Mouse (Mus musculus) monocyte, adult 5-6 weeks (primary cell): ENCODE measurements around the gene Zscan26. TPM values are rescaled to one million over a fixed set of nuclear protein-coding genes. Genes with fewer than 3 reads are reported as not detected.

Experiments used
- ATAC-seq: fragments of 153-309, 156-312 bp; replicated peaks from 2 replicates; pipeline ENCODE4 v1.8.0; 2017; ENCODE audit warnings: mild to moderate bottlenecking; ENCODE audit not compliant: low TSS enrichment, insufficient number of reproducible peaks, severe bottlenecking, poor library complexity, low FRiP score
- total RNA-seq: library from RNA; stranded (forward); fragments of 200-1000, 200-491, 200-594 nt; gene quantifications from 3 replicates; pipeline ENCODE4 v1.2.3, GENCODE M21; 2017

Gene Zscan26
- total RNA-seq, 1 experiment from 2014 or later: 36.4 TPM

GRCm38 (mm10) chr13:21440503-21441206 lies 12.9 kb downstream of the Zscan26 start, which contains the start of gene Pgbd1:
TSS of gene Pgbd1 (minus strand) at chr13:21441058.
- ATAC-seq: peak; percentile 43

DNA sequence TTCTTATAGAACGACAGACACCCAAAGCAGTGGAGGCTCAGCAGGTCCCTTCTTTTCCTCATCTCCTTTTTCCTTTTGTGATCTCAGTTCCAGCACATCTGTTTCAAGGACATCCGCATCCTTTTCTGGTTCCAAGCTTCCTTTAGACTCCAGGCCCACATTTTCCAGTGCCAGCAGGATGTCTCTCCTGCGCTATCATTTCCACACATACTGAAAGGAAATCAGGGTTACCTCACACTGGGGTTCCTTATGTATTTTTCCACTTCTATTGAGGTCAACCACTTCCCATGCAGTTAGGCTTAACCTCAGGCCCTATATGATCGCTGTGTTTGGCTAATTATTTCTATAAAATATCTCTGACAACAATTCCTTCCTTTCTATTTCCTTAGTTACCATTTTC lies 18.1 kb downstream of the Zscan26 start:
- no peak for ATAC-seq

- no peak for ATAC-seq
These were observed 25.9 kb downstream of the Zscan26 start for GRCm38 (mm10) chr13:21427631-21428030.

- ATAC-seq: no peak
These were observed 30.2 kb downstream of the Zscan26 start for GRCm38 (mm10) chr13:21423301-21423700.

GRCm38 (mm10) chr13:21418865-21419264 lies 34.7 kb downstream of the Zscan26 start:
- ATAC-seq: no peak

DNA sequence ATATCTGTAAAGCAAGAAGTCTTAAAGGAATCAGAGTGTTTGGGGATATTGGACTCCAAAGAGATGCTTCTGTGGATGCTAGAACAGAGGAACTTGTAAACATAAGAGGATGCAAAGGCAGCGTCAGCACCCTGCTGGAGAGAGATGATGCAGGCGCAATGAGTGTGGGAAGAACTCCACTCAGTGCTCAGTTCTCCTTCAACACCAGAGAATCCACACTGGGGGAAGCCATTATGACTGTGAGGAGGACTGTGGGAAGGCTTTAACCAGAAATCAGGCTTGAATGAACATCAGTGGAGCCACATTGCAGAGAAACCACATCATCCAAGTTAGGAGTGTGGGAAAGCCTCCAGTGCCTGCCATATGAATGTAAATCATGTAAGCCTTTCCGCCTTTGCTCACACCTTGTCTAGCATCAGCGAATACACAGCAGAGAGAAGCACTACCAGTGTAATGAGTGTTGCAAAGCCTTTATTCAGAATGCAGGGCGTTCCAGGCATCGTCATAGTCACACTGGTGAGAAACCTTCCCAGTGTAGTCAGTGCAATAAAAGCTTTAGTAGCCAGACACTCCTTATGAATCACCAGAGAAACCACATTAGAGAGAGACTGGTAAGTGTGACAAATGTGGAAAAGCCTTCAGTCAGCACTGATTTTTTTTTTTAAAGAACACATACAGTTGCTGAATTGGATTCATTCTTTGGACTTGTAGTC lies 36.1 kb downstream of the Zscan26 start:
- ATAC-seq: no peak

- ATAC-seq: no peak
These were observed 37.8 kb downstream of the Zscan26 start for GRCm38 (mm10) chr13:21415750-21416149.

- ATAC-seq: no peak
These were observed 38.3 kb downstream of the Zscan26 start for GRCm38 (mm10) chr13:21415266-21415665.

GRCm38 (mm10) chr13:21414231-21415212 lies 39.0 kb downstream of the Zscan26 start:
- no peak for ATAC-seq

DNA sequence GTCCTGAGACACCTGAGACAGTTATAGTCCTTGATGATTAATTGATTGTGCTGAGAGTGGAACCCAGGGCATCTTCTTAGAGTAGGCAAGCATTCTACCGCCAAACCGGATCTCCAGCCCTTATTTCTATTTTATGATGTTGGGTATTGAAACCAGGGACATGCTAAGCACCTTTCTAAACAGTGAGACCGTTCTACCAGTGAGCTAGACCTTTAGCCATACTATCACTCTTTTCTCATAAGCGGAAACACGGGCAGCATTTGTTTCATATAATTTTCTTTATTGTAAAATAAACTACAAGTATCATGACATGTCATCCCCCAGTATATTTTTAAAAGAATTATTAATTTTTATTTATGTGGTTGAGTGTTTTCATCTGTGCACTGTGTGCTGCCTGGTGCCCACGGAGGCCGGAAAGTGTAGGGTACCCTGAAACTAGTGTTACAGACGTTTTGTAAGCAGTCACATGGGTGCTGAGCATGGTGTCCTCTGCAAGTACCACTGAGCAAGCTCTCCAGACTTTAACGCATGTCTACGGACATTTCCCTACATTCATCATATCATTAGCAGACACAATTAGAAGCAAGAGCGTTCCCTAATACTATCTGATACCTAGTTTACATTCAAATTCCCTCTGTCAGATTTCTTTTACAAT lies 44.6 kb downstream of the Zscan26 start:
- 0 out of 2 replicates have a peak, but pooled peaks have one; percentile 17 for ATAC-seq

GRCm38 (mm10) chr13:21407969-21408804 lies 45.3 kb downstream of the Zscan26 start:
- ATAC-seq: peak; percentile 82

GRCm38 (mm10) chr13:21407341-21407740 lies 46.2 kb downstream of the Zscan26 start:
- no peak for ATAC-seq

GRCm38 (mm10) chr13:21402848-21403247 lies 50.7 kb downstream of the Zscan26 start:
- no peak for ATAC-seq

DNA sequence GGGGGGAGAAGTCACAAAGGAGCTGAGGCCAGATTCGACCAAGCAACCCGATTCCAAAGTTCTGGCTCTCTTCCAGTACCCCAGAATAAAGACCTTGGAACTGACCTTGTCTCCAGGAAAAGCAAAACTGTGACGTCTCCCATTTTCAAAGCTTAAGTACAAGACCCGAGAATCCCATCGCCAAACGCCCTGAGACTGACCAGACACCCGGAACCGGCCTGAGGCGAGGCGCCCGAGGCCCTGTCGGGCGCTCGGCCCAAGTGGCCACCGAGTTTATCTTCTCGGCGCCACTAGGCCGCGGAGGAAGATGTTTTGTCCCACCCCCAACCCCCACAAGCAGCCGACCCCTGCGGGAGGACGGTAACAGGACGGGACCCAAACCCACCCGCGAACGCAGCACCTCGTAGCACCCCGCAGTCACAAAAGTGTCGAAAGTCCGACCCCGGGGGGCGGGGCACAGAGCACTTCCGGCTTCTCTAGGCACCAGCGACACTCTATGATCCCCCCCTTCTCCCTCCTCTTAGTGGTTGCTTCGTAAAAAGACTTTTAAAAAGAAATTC lies 51.2 kb downstream of the Zscan26 start, which contains the start of gene Zkscan3:
Gene Zkscan3 (minus strand): TSS at position 469 of the 560 bp plus-strand sequence.
- peak; percentile 97 for ATAC-seq

DNA sequence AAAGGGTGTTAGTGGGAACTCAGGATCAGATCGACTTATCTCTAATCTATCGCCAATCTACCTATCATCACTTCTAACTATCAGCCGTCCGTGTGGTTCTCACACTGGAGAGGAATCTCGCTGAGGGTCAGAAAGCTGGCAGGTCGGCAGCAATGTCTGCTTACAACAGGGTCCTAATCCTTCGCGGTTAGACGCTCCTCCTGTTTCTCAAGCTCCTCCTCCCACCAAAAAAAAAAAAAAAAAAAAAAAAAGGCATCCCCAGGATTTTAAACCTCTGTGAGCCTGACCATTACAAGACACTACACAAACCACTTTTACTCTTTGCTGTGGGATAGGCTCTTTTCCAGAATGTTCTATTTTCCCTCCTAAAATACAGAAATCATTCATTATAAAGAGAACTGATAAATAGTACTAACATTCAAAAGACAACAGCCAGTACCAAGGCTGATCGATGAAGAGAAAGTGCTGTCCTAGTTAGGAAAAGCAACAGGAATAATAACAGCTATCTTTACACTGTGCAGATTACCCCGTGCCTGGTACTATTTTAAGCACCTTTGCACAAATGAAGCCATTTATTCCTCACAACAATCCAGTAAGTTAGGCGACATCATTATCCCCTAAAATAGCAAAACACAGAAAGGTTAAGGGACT lies 51.8 kb downstream of the Zscan26 start:
- ATAC-seq: no peak

- no peak for ATAC-seq
These were observed 52.4 kb downstream of the Zscan26 start for GRCm38 (mm10) chr13:21401166-21401565.

- no peak for ATAC-seq
These were observed 56.0 kb downstream of the Zscan26 start for GRCm38 (mm10) chr13:21397486-21397885.
